Mouse (Mus musculus): ENCODE measurements at regions not wholly inside any gene's neighbourhood (a gene's known extent, or its start where the extent isn't known, plus 50 kb on each side); places are given as distances from the start of the nearest gene placed in this dataset.
A peak's percentile ranks its signal among the peaks of the same experiment; 100 is the strongest.

DNA sequence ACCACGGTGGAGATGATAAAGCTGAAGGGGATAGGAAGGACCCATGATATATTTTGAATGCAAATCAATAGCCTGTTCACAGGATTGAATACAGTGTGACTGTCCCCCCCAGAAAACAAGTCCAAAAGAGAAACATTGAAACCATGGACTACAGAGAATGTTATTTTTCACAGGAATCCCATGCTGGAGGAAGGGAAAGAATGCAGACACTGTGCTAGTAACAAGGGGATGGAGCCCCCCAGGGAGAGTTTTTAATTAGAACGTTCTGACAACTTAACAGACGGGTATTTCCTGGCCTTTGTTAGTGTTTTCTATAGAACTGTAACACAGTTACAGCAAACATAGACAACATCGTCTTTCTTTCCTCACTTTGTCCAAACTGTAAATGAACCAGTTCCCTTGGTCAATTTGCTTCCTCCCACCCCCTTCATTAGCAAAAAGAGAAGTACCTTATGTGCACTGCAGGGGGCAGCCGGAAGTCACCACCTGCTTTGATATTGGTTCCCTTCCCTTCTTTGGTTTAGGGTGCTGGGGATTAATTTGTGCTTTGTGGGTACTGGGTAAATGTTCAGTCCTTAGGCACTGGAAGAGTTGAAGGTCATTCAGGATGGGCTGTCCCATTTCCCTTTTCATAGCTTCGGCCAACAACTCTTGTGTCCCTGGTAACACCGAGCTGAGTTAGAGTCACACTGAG is 64.9 kb upstream of the Pfn2 start:
- TF ChIP-seq CTCF (IDR thresholded peaks at IDR 0.05; ENCODE audit: low read depth), result peak; percentile 30
- no peak for TF ChIP-seq EP300 (IDR thresholded peaks at IDR 0.05; ENCODE audit: low read depth)

Data from liver, embryonic 14.5 days (tissue).